Mouse (Mus musculus) left cerebral cortex, postnatal 10 days (tissue): ENCODE measurements at regions not wholly inside any gene's neighbourhood (a gene's known extent, or its start where the extent isn't known, plus 50 kb on each side); places are given as distances from the start of the nearest gene placed in this dataset.

Source experiments
- DNase-seq, 2 experiments: peaks; one replicate each; pipeline ENCODE4 v3.0.0; 2021 to 2022; ENCODE audit warnings: low spot score in 2 of 2, mixed read lengths in 1 of 2; ENCODE audit errors: extremely low spot score in 1 of 2
- intact Hi-C: fragments of 180-260 bp; cut with DNase I; formaldehyde crosslinking; loops from one replicate; pipeline ENCODE4 v1.15.1; 2025

- intact Hi-C loops = no loop called here
- DNase-seq = no peak
These were observed 178.8 kb upstream of the Fat4 start for GRCm38 (mm10) chr3:38707891-38708290.

DNA sequence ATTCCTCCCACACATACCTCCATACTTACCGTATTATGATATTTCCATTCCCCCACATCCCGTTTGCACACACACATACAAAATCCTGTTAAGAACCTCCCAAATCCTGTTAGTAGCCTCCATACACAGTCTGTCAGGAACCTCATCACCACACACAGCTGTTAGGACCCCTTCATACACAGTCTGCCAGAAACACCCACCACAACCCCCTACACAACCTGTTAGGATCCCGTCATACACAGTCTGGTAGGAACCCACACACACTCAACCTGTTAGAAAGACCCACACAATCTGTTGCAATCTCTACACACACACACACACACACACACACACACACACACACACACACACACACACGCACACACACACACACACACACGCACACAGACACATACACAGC is 187.5 kb upstream of the Fat4 start:
- no peak for DNase-seq
- intact Hi-C loops = no loop called here

- intact Hi-C loops = no loop called here
- DNase-seq = no peak
These were observed 188.9 kb upstream of the Fat4 start for GRCm38 (mm10) chr3:38697871-38698270.

- no peak for DNase-seq
These were observed 189.4 kb upstream of the Fat4 start for GRCm38 (mm10) chr3:38697349-38697748.

DNA sequence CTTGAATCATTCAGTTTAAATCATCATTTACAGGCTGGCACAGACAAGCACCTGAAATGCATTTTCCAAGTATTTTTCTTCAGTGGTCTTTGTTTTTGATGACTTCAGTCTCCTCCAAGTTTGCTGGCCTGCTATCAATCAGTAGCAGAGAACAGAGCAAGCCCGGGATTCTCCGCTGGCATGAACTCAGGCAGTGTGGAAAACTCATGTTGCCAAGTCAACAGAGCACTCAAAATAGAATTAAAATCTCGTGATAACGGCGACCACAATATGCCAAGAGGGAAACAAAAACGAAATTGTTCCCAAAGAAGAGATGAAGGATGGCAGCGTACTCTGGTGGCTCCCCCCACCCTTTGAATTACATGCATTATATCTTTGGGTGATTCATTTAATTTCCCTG is 190.9 kb upstream of the Fat4 start:
- intact Hi-C loops = no loop called here
- no peak for DNase-seq

More at GRCm38 (mm10) chr3:38697349-38697748, 189.4 kb upstream of the Fat4 start:
- intact Hi-C loops = no loop called here

DNA sequence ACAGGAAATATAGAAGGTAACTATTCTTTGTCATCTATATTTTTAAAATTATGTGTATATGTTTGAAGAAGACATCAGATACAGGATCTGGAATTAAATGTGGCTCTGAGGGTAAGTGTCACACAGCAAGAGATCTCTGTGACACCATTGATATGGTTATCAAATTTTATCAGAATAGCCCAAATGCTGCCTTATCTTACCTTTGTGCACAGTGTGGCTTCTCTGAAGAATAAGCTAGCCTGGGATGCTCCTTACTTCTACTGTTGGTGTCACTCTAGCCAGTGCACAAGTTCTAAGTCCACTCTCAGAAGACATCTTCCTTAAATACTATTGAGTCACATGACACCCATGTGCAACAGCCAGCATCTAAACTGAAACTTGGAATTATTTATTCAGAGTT is 194.0 kb upstream of the Fat4 start:
- no peak for DNase-seq

GRCm38 (mm10) chr3:38684247-38684991 is 199.8 kb upstream of the Ankrd50 start:
- DNase-seq = no peak
- intact Hi-C loops = no loop called here

More for the DNA sequence above, 194.0 kb upstream of the Fat4 start:
- intact Hi-C loops = no loop called here

GRCm38 (mm10) chr3:38663670-38664494 is 179.2 kb upstream of the Ankrd50 start:
- DNase-seq = no peak
- intact Hi-C loops = no loop called here

- intact Hi-C loops = no loop called here
- DNase-seq = no peak
These were observed 178.4 kb upstream of the Ankrd50 start for GRCm38 (mm10) chr3:38663023-38663422.

- DNase-seq = no peak
- intact Hi-C loops = no loop called here
These were observed 172.1 kb upstream of the Ankrd50 start for GRCm38 (mm10) chr3:38656790-38657189.

GRCm38 (mm10) chr3:38653928-38654327 is 169.3 kb upstream of the Ankrd50 start:
- DNase-seq = no peak
- intact Hi-C loops = no loop called here

DNA sequence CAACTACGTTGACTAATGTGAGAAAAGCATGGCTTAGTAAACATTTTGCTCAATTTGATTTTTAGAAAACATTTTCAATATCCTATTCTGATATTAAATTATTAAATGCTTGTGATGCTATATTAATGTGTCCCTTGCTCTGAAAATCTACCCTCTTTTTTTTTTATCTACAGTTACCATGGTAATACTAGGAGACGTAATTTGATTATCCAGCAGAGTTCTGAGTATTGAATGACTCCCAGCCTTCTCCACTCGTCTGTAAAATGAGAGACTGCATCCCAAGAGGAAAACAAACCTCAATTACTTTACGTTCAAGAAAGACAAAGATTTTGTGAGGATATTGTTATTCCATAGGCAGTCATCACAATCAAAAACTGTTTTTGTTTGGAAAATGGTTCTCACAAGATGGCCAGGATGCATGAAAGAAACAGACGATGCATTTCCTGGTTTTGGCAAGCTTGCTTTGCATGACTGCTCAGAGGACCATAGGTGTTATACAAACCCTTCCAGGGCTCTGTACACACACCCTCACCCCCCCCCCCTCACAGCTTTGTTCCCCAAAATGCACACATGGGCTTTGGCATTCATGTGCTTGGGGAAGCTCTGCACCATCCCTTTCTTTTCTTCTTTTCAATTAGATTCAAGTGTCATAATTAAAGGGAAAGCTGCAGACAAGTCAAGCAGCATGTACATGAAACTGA is 168.5 kb upstream of the Ankrd50 start:
- no peak for DNase-seq
- intact Hi-C loops = no loop called here

GRCm38 (mm10) chr3:38650176-38650575 is 165.5 kb upstream of the Ankrd50 start:
- no peak for DNase-seq
- intact Hi-C loops = no loop called here

DNA sequence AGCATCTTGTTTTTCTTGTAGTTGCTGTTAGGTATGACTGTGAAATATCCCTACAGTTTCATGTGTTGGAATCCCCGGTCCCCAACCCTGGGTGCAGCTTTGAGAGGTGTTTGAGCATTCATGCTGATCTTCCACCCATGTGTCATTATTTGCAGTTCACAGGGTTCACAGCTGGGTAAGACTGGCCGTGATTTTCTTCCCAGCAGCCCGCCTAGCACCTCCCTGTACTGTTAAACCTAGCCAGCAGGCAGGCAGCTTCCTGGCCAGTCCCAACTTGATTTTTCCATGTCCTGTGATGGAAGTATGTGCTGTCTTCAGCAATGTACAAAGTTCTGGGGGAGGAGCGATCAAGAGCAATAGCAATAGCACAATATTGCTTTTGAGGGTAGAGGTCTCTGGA is 164.0 kb upstream of the Ankrd50 start:
- intact Hi-C loops = no loop called here
- no peak for DNase-seq

- DNase-seq = no peak
- intact Hi-C loops = no loop called here
These were observed 163.2 kb upstream of the Ankrd50 start for GRCm38 (mm10) chr3:38647737-38648330.

DNA sequence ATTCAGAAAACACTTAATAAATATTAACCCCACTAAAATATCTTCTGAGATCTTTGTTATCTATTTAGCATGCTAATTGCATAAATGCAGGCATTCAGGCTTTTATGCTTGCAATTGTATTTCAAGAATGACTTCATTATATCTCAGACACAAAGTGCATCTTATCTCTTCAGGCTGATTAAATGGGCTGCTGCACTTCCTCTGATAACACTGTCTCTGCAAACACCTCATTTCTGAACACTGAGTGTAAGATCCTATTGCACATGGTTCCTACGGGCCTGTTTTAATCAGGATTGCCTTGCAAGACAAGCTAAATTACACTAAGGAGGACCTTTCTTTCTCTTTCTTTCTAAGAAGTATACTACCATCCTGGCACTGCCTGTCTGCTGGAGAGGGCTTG is 157.1 kb upstream of the Ankrd50 start:
- intact Hi-C loops = no loop called here

DNA sequence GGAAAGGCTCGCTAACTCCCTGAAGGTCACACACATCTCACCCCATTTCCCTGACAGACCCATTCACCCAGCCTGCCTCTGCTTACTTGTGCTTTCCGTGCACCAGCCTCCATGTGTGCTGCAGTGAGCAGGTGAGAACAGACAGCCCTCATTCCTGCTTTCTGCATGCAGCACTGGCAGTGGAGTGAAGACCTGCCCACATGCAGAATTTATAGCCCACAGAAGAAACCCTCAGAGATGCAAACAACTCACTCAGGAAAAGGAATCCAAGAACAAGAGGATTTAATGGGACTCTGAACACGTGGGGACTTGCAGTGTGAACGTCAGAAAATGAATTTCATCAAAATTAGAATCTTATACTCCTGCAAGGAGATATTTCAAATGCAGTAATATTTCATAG is 152.2 kb upstream of the Ankrd50 start:
- intact Hi-C loops = no loop called here
- no peak for DNase-seq

More for the DNA sequence above, 157.1 kb upstream of the Ankrd50 start:
- no peak for DNase-seq

DNA sequence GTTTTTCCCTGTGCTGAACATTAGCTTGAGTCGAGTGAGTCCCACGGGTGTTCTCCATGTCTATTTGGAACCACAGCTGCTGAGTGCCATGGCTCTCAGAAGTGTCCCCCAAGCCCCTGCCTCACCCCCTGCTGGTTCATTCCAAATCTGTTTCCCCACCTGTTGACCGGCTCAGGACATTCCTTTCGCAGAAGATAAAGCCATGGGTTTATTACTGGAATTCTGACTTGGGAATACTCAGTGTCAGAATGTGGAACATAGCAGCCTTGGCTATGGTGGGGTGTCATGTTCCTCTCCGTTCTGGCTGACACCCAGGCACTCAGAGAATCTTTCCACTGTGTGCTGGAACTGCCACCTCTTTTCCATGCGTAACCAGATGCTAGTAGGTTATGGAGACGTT is 148.7 kb upstream of the Ankrd50 start:
- DNase-seq = no peak
- intact Hi-C loops = no loop called here

GRCm38 (mm10) chr3:38625575-38626184 is 141.0 kb upstream of the Ankrd50 start:
- intact Hi-C loops = no loop called here
- no peak for DNase-seq
